Mouse (Mus musculus): ENCODE data around the gene Cd300a.

GRCm38 (mm10) chr11:114863918-114864420 is 25.9 kb upstream of the Cd300a start:
- TF ChIP-seq CTCF (IDR thresholded peaks at IDR 0.05; ENCODE audit: low read depth, low read length) = no peak
- TF ChIP-seq POLR2A (IDR thresholded peaks at IDR 0.05; ENCODE audit: borderline replicate concordance, low read depth, low read length) = no peak

Data from bone marrow macrophage, adult 2 months (primary cell).